Mouse (Mus musculus) testis, adult 2 months (tissue): ENCODE data around the gene Tle1.

Experiments
- CTCF ChIP-seq: fragments of 200-500 bp; IDR thresholded peaks from 2 replicates; pipeline ENCODE4 v1.5.1; 2012; ENCODE audit warnings: low read depth, mild to moderate bottlenecking, inconsistent platforms, low read length, moderate library complexity; ENCODE audit not compliant: control insufficient read depth, insufficient read depth, insufficient replicate concordance
- POLR2A ChIP-seq: fragments of 200-500 bp; IDR thresholded peaks from 2 replicates; pipeline ENCODE4 v1.6.1; 2012; ENCODE audit warnings: low read depth, mild to moderate bottlenecking, inconsistent platforms, low read length, moderate library complexity; ENCODE audit not compliant: control insufficient read depth

DNA sequence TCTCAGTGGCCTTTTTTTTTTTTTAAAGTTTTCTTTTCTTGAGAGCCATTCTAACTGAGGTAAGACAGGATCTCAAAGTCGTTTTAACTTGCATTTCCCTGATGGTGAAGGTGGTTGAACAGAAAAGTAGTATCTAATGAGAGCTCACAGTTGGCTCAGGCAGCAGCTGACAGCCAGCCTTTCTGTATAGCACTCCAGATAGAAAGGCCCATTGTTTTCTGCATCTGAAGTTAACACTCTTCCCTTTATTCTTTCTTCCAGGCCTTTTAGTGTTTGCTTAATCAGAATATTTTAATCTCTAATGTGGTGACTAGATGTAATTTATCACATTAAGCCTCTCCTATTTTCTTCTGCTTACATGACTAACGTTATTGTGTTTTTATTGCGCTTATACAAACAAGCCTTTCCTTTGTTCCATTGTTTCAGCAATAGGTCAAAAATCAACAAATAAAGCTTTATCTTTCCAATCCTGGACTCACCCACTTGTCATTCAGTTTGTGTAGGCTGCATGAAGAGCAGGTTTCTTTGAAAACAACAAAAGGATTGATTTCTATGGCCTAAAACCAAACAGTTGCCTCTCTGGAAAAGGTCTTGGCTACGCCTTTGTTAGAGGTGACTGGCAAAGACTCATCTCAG is 33.0 kb upstream of the Tle1 start:
- TF ChIP-seq CTCF, result no peak
- TF ChIP-seq POLR2A, result no peak
